Mouse (Mus musculus): ENCODE measurements at regions not wholly inside any gene's neighbourhood (a gene's known extent, or its start where the extent isn't known, plus 50 kb on each side); places are given as distances from the start of the nearest gene placed in this dataset.

DNA sequence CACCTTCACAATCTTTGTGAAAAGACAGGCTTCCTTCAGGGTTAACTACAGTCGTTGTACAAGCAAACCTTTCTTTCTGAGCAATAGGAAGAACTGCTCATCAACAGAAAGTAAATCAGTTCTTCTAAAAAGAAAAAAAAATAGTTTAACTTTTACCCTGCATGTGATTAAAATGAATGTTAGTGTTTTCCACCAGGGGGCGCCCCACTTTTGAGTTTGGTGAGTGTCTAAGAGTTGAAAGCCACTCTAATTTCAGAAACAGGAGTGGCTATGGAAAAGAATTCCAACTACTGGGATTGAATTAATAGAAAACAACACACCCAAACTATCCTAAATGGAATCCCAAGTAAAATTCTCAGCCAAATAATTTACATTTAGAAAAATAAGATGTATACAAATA lies 430.0 kb downstream of the Cd109 start:
- WGBS = 3% methylated on average over 2 of the region's 2 CpGs
- no peaks in the 10 kb centered on the region for H3K4me1 ChIP-seq (ENCODE audit: control insufficient read depth, insufficient read depth, low read length)

DNA sequence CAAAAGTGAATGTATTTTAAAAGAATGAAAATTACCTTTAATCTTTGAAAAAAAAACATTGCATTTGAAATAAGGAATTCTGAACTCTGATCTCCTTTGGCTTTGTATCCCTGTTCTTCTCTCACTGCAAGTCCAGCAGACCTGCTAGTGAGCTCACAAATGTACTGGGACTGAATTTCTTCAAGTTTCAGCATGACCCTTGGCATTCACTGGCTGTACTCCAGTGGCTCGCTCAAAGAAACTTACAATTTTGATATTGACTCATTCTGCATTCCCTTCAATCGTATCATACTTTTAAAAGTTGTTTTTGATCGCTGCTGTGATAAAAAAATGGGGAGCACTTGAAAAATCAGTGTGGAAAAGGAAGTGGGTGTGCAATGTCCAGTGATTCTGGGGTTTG lies 456.6 kb downstream of the Cd109 start:
- H3K4me3 ChIP-seq (ENCODE audit: insufficient read depth, low read depth, low read length) = no peak overlapping the region
- no peaks in the 10 kb centered on the region for H3K79me2 ChIP-seq (ENCODE audit: control insufficient read depth, insufficient read depth, low read length)
- no peaks in the 10 kb centered on the region for H3K4me1 ChIP-seq (ENCODE audit: control insufficient read depth, insufficient read depth, low read length)
- no peak overlapping the region for H3K27ac ChIP-seq (replicated peaks; ENCODE audit: insufficient read depth, low read depth, low read length)
- 66% methylated on average over 3 of the region's 3 CpGs for WGBS
- no peak overlapping the region for H3K9ac ChIP-seq (ENCODE audit: low read depth, low read length)
- H3K36me3 ChIP-seq (ENCODE audit: control insufficient read depth, insufficient read depth, low read length) = no peaks in the 10 kb centered on the region
- no peaks in the 10 kb centered on the region for H3K27me3 ChIP-seq (ENCODE audit: control insufficient read depth, insufficient read depth, low read length)
- no peak for DNase-seq (ENCODE audit: extremely low read depth, low read depth, low spot score)
- no peak for TF ChIP-seq POLR2A (IDR thresholded peaks at IDR 0.05; ENCODE audit: extremely low read depth, insufficient read depth, low read length)
- TF ChIP-seq CTCF (IDR thresholded peaks at IDR 0.05; ENCODE audit: low read depth, low read length) = no peak

More for the DNA sequence above, 430.0 kb downstream of the Cd109 start:
- TF ChIP-seq POLR2A (IDR thresholded peaks at IDR 0.05; ENCODE audit: extremely low read depth, insufficient read depth, low read length) = no peak
- peak; percentile 2; the same call in 1 of the 2 replicates for TF ChIP-seq CTCF (IDR thresholded peaks at IDR 0.05; ENCODE audit: low read depth, low read length)
- Histone ChIP-seq H3K4me3 (ENCODE audit: insufficient read depth, low read depth, low read length) (no peak overlapping the region), H3K27ac (replicated peaks; ENCODE audit: insufficient read depth, low read depth, low read length) (no peak overlapping the region), H3K36me3 (ENCODE audit: control insufficient read depth, insufficient read depth, low read length) (no peaks in the 10 kb centered on the region), H3K27me3 (ENCODE audit: control insufficient read depth, insufficient read depth, low read length) (no peaks in the 10 kb centered on the region), H3K9ac (ENCODE audit: low read depth, low read length) (no peak overlapping the region), H3K79me2 (ENCODE audit: control insufficient read depth, insufficient read depth, low read length) (no peaks in the 10 kb centered on the region)
- DNase-seq (ENCODE audit: extremely low read depth, low read depth, low spot score) = peak; percentile 30

DNA sequence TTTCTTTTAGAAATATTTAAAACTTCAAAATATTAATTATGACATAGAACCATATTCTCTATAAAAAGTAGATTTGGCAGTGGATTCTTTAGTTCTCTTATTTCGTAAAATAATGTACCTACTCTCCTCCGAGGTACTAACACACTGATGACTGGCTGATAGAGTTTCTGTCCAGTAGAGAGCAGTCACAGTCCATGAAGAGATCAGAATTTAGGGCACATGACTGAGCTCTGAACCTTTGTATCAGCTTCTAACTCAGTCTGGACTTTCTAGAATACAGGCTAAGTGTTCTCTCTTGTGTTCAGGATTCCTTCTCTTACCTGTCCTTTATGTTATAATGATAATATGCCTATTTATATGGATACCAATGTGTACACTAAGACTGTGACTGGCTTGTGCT lies 494.3 kb downstream of the Cd109 start:
- no peaks in the 10 kb centered on the region for H3K27me3 ChIP-seq (ENCODE audit: control insufficient read depth, insufficient read depth, low read length)
- peak; percentile 29; the same call in 1 of the 2 replicates for TF ChIP-seq CTCF (IDR thresholded peaks at IDR 0.05; ENCODE audit: low read depth, low read length)
- TF ChIP-seq POLR2A (IDR thresholded peaks at IDR 0.05; ENCODE audit: extremely low read depth, insufficient read depth, low read length) = no peak
- no peak overlapping the region for H3K27ac ChIP-seq (replicated peaks; ENCODE audit: insufficient read depth, low read depth, low read length)
- 41% methylated on average over 2 of the region's 2 CpGs for WGBS
- peaks cover 2% of the 10 kb centered on the region; the same call in 1 of the 2 replicates for H3K4me1 ChIP-seq (ENCODE audit: control insufficient read depth, insufficient read depth, low read length)
- no peaks in the 10 kb centered on the region for H3K36me3 ChIP-seq (ENCODE audit: control insufficient read depth, insufficient read depth, low read length)
- H3K4me3 ChIP-seq (ENCODE audit: insufficient read depth, low read depth, low read length) = no peak overlapping the region
- DNase-seq (ENCODE audit: extremely low read depth, low read depth, low spot score) = peak; percentile 73
- H3K79me2 ChIP-seq (ENCODE audit: control insufficient read depth, insufficient read depth, low read length) = no peaks in the 10 kb centered on the region
- no peak overlapping the region for H3K9ac ChIP-seq (ENCODE audit: low read depth, low read length)

DNA sequence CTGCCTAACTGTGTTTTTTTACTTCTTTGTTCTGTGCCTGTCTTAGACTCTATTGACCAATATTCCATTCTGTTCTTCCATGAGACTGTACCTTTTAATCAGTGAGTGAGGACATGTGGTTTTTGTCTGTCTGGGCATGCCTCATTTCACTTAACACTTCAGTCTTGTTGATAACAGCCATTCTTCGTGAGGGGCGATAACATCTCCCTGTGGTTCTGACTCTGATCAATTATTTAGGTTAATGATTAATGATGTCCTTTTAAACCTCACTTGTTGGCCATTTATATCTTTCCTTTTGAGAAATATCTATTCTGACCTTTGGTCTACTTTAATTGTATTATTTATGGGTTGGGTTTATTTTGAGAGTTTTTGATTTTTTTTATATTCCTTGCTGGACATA lies 496.0 kb downstream of the Cd109 start:
- Histone ChIP-seq H3K36me3 (ENCODE audit: control insufficient read depth, insufficient read depth, low read length) (no peaks in the 10 kb centered on the region), H3K9ac (ENCODE audit: low read depth, low read length) (no peak overlapping the region), H3K79me2 (ENCODE audit: control insufficient read depth, insufficient read depth, low read length) (no peaks in the 10 kb centered on the region), H3K27me3 (ENCODE audit: control insufficient read depth, insufficient read depth, low read length) (no peaks in the 10 kb centered on the region), H3K27ac (replicated peaks; ENCODE audit: insufficient read depth, low read depth, low read length) (no peak overlapping the region), H3K4me1 (ENCODE audit: control insufficient read depth, insufficient read depth, low read length) (peaks cover 2% of the 10 kb centered on the region; the same call in 1 of the 2 replicates), H3K4me3 (ENCODE audit: insufficient read depth, low read depth, low read length) (no peak overlapping the region)
- 13% methylated on average over 2 of the region's 2 CpGs for WGBS
- peak; percentile 83 for DNase-seq (ENCODE audit: extremely low read depth, low read depth, low spot score)
- TF ChIP-seq POLR2A (IDR thresholded peaks at IDR 0.05; ENCODE audit: extremely low read depth, insufficient read depth, low read length) (no peak), CTCF (IDR thresholded peaks at IDR 0.05; ENCODE audit: low read depth, low read length) (no peak)

DNA sequence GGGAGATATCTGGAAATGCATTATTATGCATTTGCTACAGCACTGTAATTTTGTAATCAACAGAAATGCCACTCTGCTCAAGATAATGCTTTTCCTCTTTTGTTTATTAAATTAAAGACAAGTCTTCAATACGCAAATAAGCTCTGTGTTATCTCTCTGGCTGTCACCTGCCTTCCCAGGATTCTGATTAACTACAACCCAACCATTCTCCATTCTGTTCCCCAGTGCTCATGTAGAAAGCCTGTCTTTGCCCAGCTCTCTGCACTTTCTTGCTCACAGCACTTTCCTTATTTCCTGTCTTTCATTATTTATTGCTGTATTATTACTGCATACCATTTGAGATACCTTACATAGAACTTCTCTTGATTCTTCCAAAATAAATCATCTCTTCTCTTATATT lies 525.6 kb downstream of the Cd109 start:
- Histone ChIP-seq H3K36me3 (ENCODE audit: control insufficient read depth, insufficient read depth, low read length) (no peaks in the 10 kb centered on the region), H3K9ac (ENCODE audit: low read depth, low read length) (no peak overlapping the region), H3K27me3 (ENCODE audit: control insufficient read depth, insufficient read depth, low read length) (no peaks in the 10 kb centered on the region), H3K27ac (replicated peaks; ENCODE audit: insufficient read depth, low read depth, low read length) (no peak overlapping the region), H3K4me3 (ENCODE audit: insufficient read depth, low read depth, low read length) (no peak overlapping the region), H3K79me2 (ENCODE audit: control insufficient read depth, insufficient read depth, low read length) (no peaks in the 10 kb centered on the region), H3K4me1 (ENCODE audit: control insufficient read depth, insufficient read depth, low read length) (no peaks in the 10 kb centered on the region)
- WGBS = 88% methylated on average over 1 of the region's 1 CpGs
- no peak for TF ChIP-seq POLR2A (IDR thresholded peaks at IDR 0.05; ENCODE audit: extremely low read depth, insufficient read depth, low read length)
- TF ChIP-seq CTCF (IDR thresholded peaks at IDR 0.05; ENCODE audit: low read depth, low read length) = no peak
- no peak for DNase-seq (ENCODE audit: extremely low read depth, low read depth, low spot score)

DNA sequence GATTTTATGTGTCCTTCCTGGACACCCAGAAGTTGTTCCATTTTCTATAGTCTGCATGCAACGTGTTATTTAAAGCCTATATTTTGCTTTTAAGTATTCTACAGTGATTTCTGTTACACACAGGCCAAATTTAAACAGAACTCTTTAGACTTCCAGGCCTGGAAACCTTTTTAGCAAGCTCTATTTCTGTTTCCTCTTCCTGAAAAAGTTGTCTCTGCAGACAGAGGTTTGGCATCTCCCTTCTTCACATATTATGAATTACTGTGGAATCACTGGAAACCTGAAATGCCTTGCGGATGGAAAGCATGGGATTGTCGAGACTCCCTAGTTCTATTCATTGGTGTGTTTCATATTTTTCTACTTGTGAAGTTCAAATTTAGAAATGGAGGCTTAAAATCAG lies 530.7 kb downstream of the Cd109 start:
- no peaks in the 10 kb centered on the region for H3K27me3 ChIP-seq (ENCODE audit: control insufficient read depth, insufficient read depth, low read length)

More for the DNA sequence above, 530.7 kb downstream of the Cd109 start:
- no peaks in the 10 kb centered on the region for H3K36me3 ChIP-seq (ENCODE audit: control insufficient read depth, insufficient read depth, low read length)
- no peaks in the 10 kb centered on the region for H3K79me2 ChIP-seq (ENCODE audit: control insufficient read depth, insufficient read depth, low read length)
- DNase-seq (ENCODE audit: extremely low read depth, low read depth, low spot score) = no peak
- no peak overlapping the region for H3K27ac ChIP-seq (replicated peaks; ENCODE audit: insufficient read depth, low read depth, low read length)
- H3K4me3 ChIP-seq (ENCODE audit: insufficient read depth, low read depth, low read length) = no peak overlapping the region
- TF ChIP-seq POLR2A (IDR thresholded peaks at IDR 0.05; ENCODE audit: extremely low read depth, insufficient read depth, low read length) (no peak), CTCF (IDR thresholded peaks at IDR 0.05; ENCODE audit: low read depth, low read length) (no peak)
- H3K4me1 ChIP-seq (ENCODE audit: control insufficient read depth, insufficient read depth, low read length) = no peaks in the 10 kb centered on the region
- WGBS = 78% methylated on average over 3 of the region's 3 CpGs
- no peak overlapping the region for H3K9ac ChIP-seq (ENCODE audit: low read depth, low read length)
